Mouse (Mus musculus) intestine, postnatal 0 days (tissue): ENCODE measurements around the gene Iscu. TPM values are rescaled to one million over a fixed set of nuclear protein-coding genes. Genes with fewer than 3 reads are reported as not detected.

Experiments used
- ATAC-seq: fragments of 200-750 bp; cut with Nextera tagmentation; 2 replicates; pipeline ENCODE4 v1.8.0; 2017; ENCODE audit warnings: mild to moderate bottlenecking, moderate TSS enrichment, moderate library complexity
- H3K27ac ChIP-seq: fragments of 300-500 bp; sonication (generic); 2 replicates; pipeline ENCODE4 v1.5.1; 2014; ENCODE audit warnings: mild to moderate bottlenecking, low read depth, low read length, moderate library complexity
- H3K27me3 ChIP-seq: fragments of 300-500 bp; sonication (generic); replicated peaks from 2 replicates; pipeline ENCODE4 v1.6.1; 2014; ENCODE audit warnings: low read length, mixed read lengths; ENCODE audit not compliant: control insufficient read depth, insufficient read depth
- H3K36me3 ChIP-seq: fragments of 300-500 bp; sonication (generic); 2 replicates; pipeline ENCODE4 v1.6.1; 2014; ENCODE audit warnings: mild to moderate bottlenecking, moderate library complexity; ENCODE audit not compliant: control insufficient read depth, insufficient read depth
- H3K4me1 ChIP-seq: fragments of 300-500 bp; sonication (generic); replicated peaks from 2 replicates; pipeline ENCODE4 v1.6.1; 2014; ENCODE audit warnings: antibody characterized with exemption, low read length, mixed read lengths; ENCODE audit not compliant: control insufficient read depth, insufficient read depth
- H3K4me2 ChIP-seq: fragments of 300-500 bp; sonication (generic); replicated peaks from 2 replicates; pipeline ENCODE4 v1.6.1; 2014; ENCODE audit warnings: low read depth, mild to moderate bottlenecking, moderate library complexity
- H3K4me3 ChIP-seq: fragments of 300-500 bp; sonication (generic); 2 replicates; pipeline ENCODE4 v1.5.1; 2014; ENCODE audit warnings: low read depth, low read length
- H3K9ac ChIP-seq: fragments of 300-500 bp; sonication (generic); 2 replicates; pipeline ENCODE4 v1.6.1; 2014; ENCODE audit warnings: mild to moderate bottlenecking, low read depth, low read length
- H3K9me3 ChIP-seq: fragments of 300-500 bp; sonication (generic); 2 replicates; pipeline ENCODE4 v1.6.1; 2016; ENCODE audit warnings: mixed run types; ENCODE audit not compliant: control insufficient read depth
- CTCF ChIP-seq: sonication (generic); IDR thresholded peaks from 2 replicates; pipeline ENCODE4 v1.5.1; 2016; ENCODE audit warnings: low read depth, mild to moderate bottlenecking, control low read depth, antibody characterized with exemption, moderate library complexity
- WGBS: fragments of 180-500 bp; shearing (Covaris S2); extraction: QIAGEN DNeasy Blood & Tissue Kit; methylation state at CpG from one replicate; pipeline ENCODE4 v1.1.7; 2014; 5-methylcytosine and 5-hydroxymethylcytosine counted together
- polyA plus RNA-seq: library from polyadenylated mRNA; unstranded; fragments of >200 nt; fragmentation: Nextera tagmentation; extraction: Ambion mirVana; gene quantifications from 2 replicates; pipeline ENCODE4 v1.2.1, GENCODE M21; 2015

The Iscu gene
- polyA plus RNA-seq, 1 experiment from 2014 or later, result 145 TPM

- Histone ChIP-seq H3K9ac (no peak overlapping the region), H3K27ac (no peak overlapping the region), H3K36me3 (no peaks in the 10 kb centered on the region), H3K9me3 (no peaks in the 10 kb centered on the region), H3K27me3 (no peaks in the 10 kb centered on the region), H3K4me2 (no peak overlapping the region), H3K4me3 (no peak overlapping the region), H3K4me1 (no peaks in the 10 kb centered on the region)
- ATAC-seq, result no peak
- WGBS, result 83% methylated on average over 7 of the region's 7 CpGs
- TF ChIP-seq CTCF, result no peak
Measured at GRCm38 (mm10) chr5:113728011-113728410, 44.5 kb upstream of the Iscu start.

DNA sequence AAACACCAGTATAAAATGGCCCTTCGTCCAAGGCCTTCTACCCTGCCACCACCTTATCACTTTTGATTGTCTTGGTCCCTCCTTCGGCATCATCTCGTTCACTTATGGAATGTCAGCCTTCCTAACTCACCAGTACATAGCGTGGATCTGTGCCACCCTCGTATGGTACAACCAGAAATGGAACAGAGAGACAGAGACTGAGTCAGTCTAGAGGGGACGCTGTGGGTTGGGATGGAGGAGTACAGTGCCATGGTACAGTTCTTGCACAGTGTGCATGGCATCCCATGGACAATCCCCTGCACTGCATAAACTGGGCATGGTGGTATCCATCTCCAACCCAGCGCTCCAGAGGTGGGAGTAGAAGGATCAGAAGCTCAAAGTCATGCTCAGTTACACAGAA, 43.9 kb upstream of the Iscu start:
- no peaks in the 10 kb centered on the region for H3K27me3 ChIP-seq
- no peaks in the 10 kb centered on the region for H3K9me3 ChIP-seq
- no peak overlapping the region for H3K27ac ChIP-seq
- no peaks in the 10 kb centered on the region for H3K36me3 ChIP-seq
- no peak for ATAC-seq
- no peak overlapping the region for H3K4me3 ChIP-seq
- no peak for TF ChIP-seq CTCF
- no peak overlapping the region for H3K9ac ChIP-seq
- H3K4me2 ChIP-seq, result no peak overlapping the region
- no peaks in the 10 kb centered on the region for H3K4me1 ChIP-seq
- 81% methylated on average over 7 of the region's 7 CpGs for WGBS

DNA sequence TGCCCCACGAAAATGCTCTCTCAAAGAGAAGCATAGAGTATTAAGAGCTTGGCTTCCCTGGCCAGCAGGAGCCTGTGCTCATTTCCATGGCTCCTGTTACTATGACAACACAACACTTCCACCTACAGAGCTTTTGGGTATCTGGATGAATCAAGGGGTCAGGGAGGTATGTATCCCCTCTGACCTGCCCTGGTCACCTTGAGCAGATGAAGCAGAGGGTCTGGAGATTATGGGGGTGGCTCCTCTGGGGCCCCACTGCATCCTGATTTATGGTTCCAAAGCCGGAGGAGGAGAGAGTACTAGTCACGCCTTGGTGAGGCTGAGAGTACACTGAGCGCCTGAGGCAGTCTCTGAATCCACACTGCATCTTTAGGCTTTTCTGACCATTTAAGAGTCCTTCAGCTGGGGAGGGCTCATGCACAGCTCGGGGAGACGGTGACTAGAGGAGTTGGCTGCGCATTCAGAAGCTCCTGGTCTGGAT, 41.9 kb upstream of the Iscu start:
- Histone ChIP-seq H3K9me3 (no peaks in the 10 kb centered on the region), H3K36me3 (no peaks in the 10 kb centered on the region), H3K4me2 (no peak overlapping the region), H3K27ac (no peak overlapping the region), H3K27me3 (no peaks in the 10 kb centered on the region), H3K9ac (no peak overlapping the region), H3K4me1 (0 out of 2 replicates have a peak, but pooled peaks cover 5% of the 10 kb centered on the region), H3K4me3 (no peak overlapping the region)
- TF ChIP-seq CTCF, result no peak
- no peak for ATAC-seq
- WGBS, result 56% methylated on average over 7 of the region's 7 CpGs

DNA sequence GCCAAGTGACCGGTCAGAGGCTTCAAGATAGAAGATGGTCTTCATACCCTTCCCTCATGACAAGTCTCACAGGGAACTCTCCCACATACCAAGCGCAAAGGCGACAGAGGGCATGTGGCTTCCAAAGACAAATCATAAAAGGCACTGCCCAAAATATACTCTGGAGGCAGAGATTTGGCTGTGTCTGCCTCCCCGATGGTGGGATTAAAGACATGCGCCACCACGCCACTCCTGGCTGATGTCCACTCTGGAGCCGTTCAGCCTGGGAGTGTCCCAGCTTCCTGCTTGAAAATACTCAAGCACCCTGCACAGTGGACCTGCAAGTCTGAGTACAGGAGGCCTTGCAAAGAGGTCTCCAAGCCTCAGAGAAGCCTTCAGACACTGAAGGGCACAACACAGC, 41.4 kb upstream of the Iscu start:
- TF ChIP-seq CTCF, result no peak
- WGBS, result 88% methylated on average over 7 of the region's 7 CpGs

GRCm38 (mm10) chr5:113732182-113732581, 40.4 kb upstream of the Iscu start:
- ATAC-seq, result no peak
- H3K27me3 ChIP-seq, result no peaks in the 10 kb centered on the region
- no peak overlapping the region for H3K27ac ChIP-seq
- H3K4me3 ChIP-seq, result no peak overlapping the region
- no peak overlapping the region for H3K4me2 ChIP-seq
- H3K36me3 ChIP-seq, result peaks cover under 1% of the 10 kb centered on the region; the same call in 1 of the 2 replicates
- no peak overlapping the region for H3K9ac ChIP-seq
- peak; percentile 81 for TF ChIP-seq CTCF
- 29% methylated on average over 6 of the region's 6 CpGs for WGBS
- 0 out of 2 replicates have a peak, but pooled peaks cover 5% of the 10 kb centered on the region for H3K4me1 ChIP-seq
- H3K9me3 ChIP-seq, result no peaks in the 10 kb centered on the region

More for the DNA sequence above, 41.4 kb upstream of the Iscu start:
- Histone ChIP-seq H3K9me3 (no peaks in the 10 kb centered on the region), H3K27ac (no peak overlapping the region), H3K4me2 (no peak overlapping the region), H3K9ac (no peak overlapping the region), H3K27me3 (no peaks in the 10 kb centered on the region), H3K4me1 (0 out of 2 replicates have a peak, but pooled peaks cover 5% of the 10 kb centered on the region), H3K36me3 (no peaks in the 10 kb centered on the region), H3K4me3 (no peak overlapping the region)
- no peak for ATAC-seq

- Histone ChIP-seq H3K9ac (no peak overlapping the region), H3K36me3 (peaks cover 21% of the 10 kb centered on the region), H3K9me3 (no peaks in the 10 kb centered on the region), H3K4me2 (no peak overlapping the region), H3K27me3 (no peaks in the 10 kb centered on the region), H3K4me1 (0 out of 2 replicates have a peak, but pooled peaks cover 5% of the 10 kb centered on the region), H3K4me3 (no peak overlapping the region), H3K27ac (no peak overlapping the region)
- 50% methylated on average over 5 of the region's 5 CpGs for WGBS
- no peak for ATAC-seq
- no peak for TF ChIP-seq CTCF
Measured at GRCm38 (mm10) chr5:113734376-113734775, 38.2 kb upstream of the Iscu start.

DNA sequence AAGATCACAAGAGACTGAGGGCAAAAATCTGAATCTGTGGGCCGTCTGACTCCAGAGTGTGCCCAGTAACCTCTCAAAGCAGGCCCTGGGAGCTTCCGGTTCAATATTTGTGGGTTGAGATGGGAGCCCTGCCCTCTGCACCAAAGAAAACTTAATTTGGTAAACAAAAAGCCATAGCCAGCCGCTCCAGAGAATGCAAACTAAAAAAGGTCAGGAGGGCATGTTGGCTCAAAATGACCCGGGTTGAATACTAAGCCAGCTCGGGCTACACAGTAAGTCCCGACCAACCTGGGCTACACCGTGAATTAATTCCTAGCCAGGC, 37.6 kb upstream of the Iscu start:
- TF ChIP-seq CTCF, result no peak
- ATAC-seq, result peak; percentile 36
- 12% methylated on average over 7 of the region's 7 CpGs for WGBS

More for the DNA sequence above, 37.6 kb upstream of the Iscu start:
- H3K4me2 ChIP-seq, result peak overlapping the region; percentile 95
- peak overlapping the region; percentile 76 for H3K4me3 ChIP-seq
- no peaks in the 10 kb centered on the region for H3K9me3 ChIP-seq
- peak overlapping the region; percentile 70 for H3K9ac ChIP-seq
- peak overlapping the region; percentile 94 for H3K27ac ChIP-seq
- 0 out of 2 replicates have a peak, but pooled peaks cover 5% of the 10 kb centered on the region for H3K4me1 ChIP-seq
- peaks cover 27% of the 10 kb centered on the region for H3K36me3 ChIP-seq
- no peaks in the 10 kb centered on the region for H3K27me3 ChIP-seq
